Mouse (Mus musculus): ENCODE measurements around the gene Tfdp1. TPM values are rescaled to one million over a fixed set of nuclear protein-coding genes. Genes with fewer than 3 reads are reported as not detected.

The Tfdp1 gene
- polyA plus RNA-seq, 1 experiment from 2014 or later = 170 TPM

Other genes starting within 250 kb of the Tfdp1 start
- 32.0 and 36.7 TPM in 2 replicates for gene Pcid2, start 233.3 kb upstream of the Tfdp1 start, polyA plus RNA-seq (2015; fragmentation: Nextera tagmentation; extraction: Ambion mirVana)
- 84.4 and 91.5 TPM in 2 replicates for gene Cul4a, start 233.1 kb upstream of the Tfdp1 start, polyA plus RNA-seq (2015; fragmentation: Nextera tagmentation; extraction: Ambion mirVana)
- 404 and 407 TPM in 2 replicates for gene Lamp1, start 179.6 kb upstream of the Tfdp1 start, polyA plus RNA-seq (2015; fragmentation: Nextera tagmentation; extraction: Ambion mirVana)
- gene Grtp1, start 138.1 kb upstream of the Tfdp1 start, polyA plus RNA-seq (2015; fragmentation: Nextera tagmentation; extraction: Ambion mirVana) = 51.6 and 56.3 TPM in 2 replicates
- gene Adprhl1, start 84.6 kb upstream of the Tfdp1 start, polyA plus RNA-seq (2015; fragmentation: Nextera tagmentation; extraction: Ambion mirVana) = 0.24 and 0.43 TPM in 2 replicates
- gene Dcun1d2, start 50.6 kb upstream of the Tfdp1 start, polyA plus RNA-seq (2015; fragmentation: Nextera tagmentation; extraction: Ambion mirVana) = 16.9 and 19.0 TPM in 2 replicates
- gene Tmco3, start 50.6 kb upstream of the Tfdp1 start, polyA plus RNA-seq (2015; fragmentation: Nextera tagmentation; extraction: Ambion mirVana) = 30.7 TPM in 2 replicates
- gene Atp4b, start 58.1 kb downstream of the Tfdp1 start, polyA plus RNA-seq (2015; fragmentation: Nextera tagmentation; extraction: Ambion mirVana) = not detected in 2 replicates
- gene Grk1, start 66.3 kb downstream of the Tfdp1 start, polyA plus RNA-seq (2015; fragmentation: Nextera tagmentation; extraction: Ambion mirVana) = not detected in 2 replicates
- 2.2 and 2.7 TPM in 2 replicates for gene Tmem255b, start 96.4 kb downstream of the Tfdp1 start, polyA plus RNA-seq (2015; fragmentation: Nextera tagmentation; extraction: Ambion mirVana)
- 50.9 and 57.8 TPM in 2 replicates for gene Gas6, start 155.7 kb downstream of the Tfdp1 start, polyA plus RNA-seq (2015; fragmentation: Nextera tagmentation; extraction: Ambion mirVana)
- not detected in 2 replicates for gene 1700029H14Rik, start 223.7 kb downstream of the Tfdp1 start, polyA plus RNA-seq (2015; fragmentation: Nextera tagmentation; extraction: Ambion mirVana)

Data from intestine, embryonic 15.5 days (tissue).